Mouse (Mus musculus): ENCODE measurements around the gene Iqgap3. TPM values are rescaled to one million over a fixed set of nuclear protein-coding genes. Genes with fewer than 3 reads are reported as not detected.

Iqgap3 gene
- under 1 TPM; 0.16 to 0.30 TPM for total RNA-seq (2021)
- long read RNA-seq, experiment 1, result 0 reads
- long read RNA-seq, experiment 2, result 0 reads

DNA sequence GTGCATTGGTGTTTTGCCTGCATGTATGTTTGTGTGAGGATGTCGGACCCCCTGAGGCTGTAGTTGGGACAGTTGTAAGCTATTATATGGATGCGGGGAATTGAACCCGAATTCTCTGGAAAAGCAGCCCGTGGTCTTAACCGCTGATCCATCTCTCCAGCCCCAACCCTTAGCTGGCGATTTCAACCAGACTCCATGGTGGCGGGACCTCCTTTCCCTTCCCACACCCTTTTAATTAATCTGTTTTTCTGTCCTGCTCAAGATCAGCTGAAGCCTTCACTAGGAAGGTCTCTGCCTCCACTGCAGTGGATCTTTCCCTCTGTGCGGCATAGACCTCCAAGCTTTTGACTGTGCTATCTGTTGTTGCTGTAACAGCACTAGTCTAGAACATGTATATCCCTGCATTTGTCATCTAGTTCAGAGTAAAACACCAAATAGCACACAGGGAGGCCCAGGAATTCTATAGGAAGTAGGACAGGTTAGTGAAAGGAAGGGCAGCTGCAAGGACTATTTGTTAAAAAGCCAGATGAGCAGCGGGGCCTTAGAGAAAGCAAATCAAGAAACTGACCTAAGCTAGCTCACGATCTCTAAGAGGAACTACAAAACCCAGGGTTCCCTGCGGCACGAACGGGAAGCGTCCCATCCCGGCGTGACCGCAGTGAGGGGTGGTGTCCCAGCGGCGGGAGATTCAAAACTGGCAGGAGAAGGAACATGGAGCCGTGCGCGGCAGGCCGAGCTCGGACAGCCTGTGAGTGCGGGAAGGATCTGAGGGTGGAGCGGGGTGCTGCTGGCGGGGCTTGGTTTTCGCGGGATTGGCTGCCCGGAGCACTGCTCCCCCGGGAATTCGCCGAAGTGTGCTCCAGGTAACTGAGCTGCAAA is at the start of gene Iqgap3:
Iqgap3 (plus strand) TSS at position 627 of the 879 bp plus-strand sequence.
- peak; percentile 90 to 91 for DNase-seq (ENCODE audit: low spot score in 2 of 2)

DNA sequence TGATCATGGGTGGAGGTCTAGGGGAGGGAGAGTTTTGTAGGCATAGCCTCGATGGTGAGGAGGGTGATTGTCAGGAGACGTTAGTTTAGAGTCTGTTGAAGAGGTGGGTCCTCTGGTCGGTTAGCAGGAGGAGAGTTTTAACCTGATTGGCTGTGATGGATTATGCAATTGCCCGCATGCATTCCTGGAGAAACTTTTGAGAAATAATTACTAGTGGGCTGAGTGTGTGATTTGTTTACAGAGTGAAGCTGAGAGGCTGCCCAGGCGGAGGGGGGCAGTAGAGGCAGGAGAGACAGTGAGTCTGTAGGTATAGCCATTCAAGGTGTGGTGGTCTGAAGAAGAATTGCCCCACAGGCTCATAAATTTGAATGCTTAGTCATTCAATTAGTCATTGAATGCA is 48.3 kb upstream of the Iqgap3 start:
- DNase-seq (ENCODE audit: low spot score in 2 of 2), result no peak

GRCm38 (mm10) chr3:88035561-88036293 is 46.0 kb upstream of the Iqgap3 start:
- DNase-seq (ENCODE audit: low spot score in 2 of 2), result no peak

GRCm38 (mm10) chr3:88042661-88043421 is 38.9 kb upstream of the Iqgap3 start, which contains the start of gene Gpatch4:
Gpatch4 (plus strand) TSS chr3:88043108.
- DNase-seq (ENCODE audit: low spot score in 2 of 2), result peak; percentile 87 to 88

DNA sequence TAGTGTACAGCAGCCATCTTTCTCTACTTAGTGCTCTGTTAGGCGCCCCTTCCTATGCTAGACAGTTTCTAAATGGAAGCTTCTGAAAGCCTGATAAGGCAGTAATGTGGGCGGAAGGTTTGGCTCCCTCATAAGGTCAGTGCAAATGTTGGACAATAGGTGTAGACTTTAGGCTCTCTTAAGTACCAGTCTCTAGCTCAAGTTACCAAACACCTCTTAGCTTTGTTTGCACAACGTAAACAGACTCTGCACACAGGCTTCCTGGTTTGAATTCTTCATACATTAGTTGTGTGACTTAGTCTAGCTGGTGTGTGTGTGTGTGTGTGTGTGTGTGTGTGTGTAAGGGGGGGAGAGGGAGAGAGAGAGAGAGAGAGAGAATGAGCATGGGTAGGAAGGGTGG is 32.2 kb upstream of the Iqgap3 start:
- no peak for DNase-seq (ENCODE audit: low spot score in 2 of 2)

DNA sequence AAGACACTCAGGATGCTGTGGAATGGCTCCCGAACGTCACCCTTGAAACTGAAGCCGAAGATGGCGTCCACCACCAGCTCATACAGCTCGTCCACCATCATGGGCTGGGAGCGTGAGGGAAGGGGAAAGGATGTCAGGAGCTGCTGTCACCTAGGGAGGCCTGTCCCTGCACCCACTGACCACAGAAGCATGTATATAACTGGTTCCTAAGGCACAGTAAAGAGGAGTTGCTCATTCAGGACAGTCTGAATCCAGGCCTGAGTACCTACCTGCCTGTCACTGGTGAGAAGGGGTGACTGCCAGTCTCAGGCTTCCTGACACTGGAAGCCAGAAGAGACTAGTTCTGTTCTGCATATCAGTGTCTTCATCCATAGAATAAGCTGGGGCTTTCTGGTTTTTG is 24.7 kb upstream of the Iqgap3 start:
- DNase-seq (ENCODE audit: low spot score in 2 of 2), result no peak

GRCm38 (mm10) chr3:88057902-88058696 is 23.7 kb upstream of the Iqgap3 start, which contains the start of gene Naxe:
Naxe (minus strand) TSS chr3:88058495.
- DNase-seq (ENCODE audit: low spot score in 2 of 2), result peak; percentile 80 to 83

- DNase-seq (ENCODE audit: low spot score in 2 of 2), result no peak
Measured at GRCm38 (mm10) chr3:88068386-88068785, 13.4 kb upstream of the Iqgap3 start.

- peak; percentile 86 to 92 for DNase-seq (ENCODE audit: low spot score in 2 of 2)
Measured at GRCm38 (mm10) chr3:88071783-88072182, 10.0 kb upstream of the Iqgap3 start.

- no peak for DNase-seq (ENCODE audit: low spot score in 2 of 2)
Measured at GRCm38 (mm10) chr3:88073631-88074030, 8.1 kb upstream of the Iqgap3 start.

- DNase-seq (ENCODE audit: low spot score in 2 of 2), result no peak
Measured at GRCm38 (mm10) chr3:88074351-88074750, 7.4 kb upstream of the Iqgap3 start.

DNA sequence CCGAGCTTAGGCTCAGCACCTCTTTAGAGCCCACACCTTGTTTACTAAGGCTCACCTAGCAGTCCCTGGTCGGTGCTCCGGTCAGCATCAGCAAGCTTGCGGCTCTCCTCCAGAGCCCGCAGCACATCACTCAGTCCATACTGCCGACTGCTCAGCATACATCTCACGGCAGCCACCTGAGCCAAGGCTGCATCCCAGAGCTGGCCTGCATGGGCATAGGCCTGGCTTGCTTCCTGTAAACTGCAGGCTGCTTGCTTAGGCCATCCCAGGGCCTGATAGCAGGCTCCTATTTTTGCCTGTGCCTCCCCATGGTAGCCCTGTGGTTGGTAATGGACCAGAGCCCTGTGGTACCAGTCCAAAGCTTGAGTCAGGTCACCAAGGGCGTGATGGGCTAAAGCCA is 7.0 kb upstream of the Iqgap3 start:
- DNase-seq (ENCODE audit: low spot score in 2 of 2), result no peak

DNA sequence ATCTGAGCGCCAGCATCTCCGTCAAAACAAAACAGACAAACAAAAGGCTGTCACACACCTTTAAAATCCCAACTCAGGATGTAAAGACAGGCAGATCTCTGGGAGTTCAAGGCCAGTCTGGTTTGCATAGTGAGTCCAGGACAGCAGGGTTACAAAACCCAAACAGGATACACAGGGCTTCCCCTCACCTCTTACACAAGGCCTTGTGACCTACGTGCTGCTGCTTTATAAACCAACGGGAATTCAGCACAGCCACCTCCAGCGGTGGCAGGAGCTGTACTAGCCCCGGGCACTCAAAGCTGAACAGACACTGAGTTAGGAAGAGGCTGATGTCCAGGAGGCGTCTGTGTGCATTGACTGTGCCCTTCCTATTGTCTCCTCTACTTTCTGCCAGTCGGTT is 4.3 kb upstream of the Iqgap3 start:
- no peak for DNase-seq (ENCODE audit: low spot score in 2 of 2)

DNA sequence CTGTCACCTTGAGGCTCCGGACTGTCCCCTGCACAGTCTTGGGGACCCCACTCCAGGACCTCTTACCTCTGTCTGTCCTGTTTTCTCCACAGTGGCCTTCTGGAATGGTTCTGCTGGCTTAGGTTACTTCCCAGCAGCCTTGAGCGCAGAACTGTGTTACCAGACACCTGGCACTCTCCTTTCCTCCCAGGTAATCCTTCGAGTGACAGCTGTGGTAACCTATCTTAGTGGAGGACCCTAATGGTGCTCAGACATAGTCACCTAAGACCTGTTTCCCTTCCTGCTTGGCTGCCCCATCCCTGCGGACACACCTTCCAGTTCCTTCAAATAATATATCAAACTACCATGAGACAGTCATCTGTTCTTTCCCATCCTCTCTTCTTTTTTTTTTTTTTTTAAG is 3.6 kb upstream of the Iqgap3 start, which contains the start of gene Ttc24:
Ttc24 (minus strand) TSS at position 101 of the 400 bp plus-strand sequence.
- DNase-seq (ENCODE audit: low spot score in 2 of 2), result no peak

DNA sequence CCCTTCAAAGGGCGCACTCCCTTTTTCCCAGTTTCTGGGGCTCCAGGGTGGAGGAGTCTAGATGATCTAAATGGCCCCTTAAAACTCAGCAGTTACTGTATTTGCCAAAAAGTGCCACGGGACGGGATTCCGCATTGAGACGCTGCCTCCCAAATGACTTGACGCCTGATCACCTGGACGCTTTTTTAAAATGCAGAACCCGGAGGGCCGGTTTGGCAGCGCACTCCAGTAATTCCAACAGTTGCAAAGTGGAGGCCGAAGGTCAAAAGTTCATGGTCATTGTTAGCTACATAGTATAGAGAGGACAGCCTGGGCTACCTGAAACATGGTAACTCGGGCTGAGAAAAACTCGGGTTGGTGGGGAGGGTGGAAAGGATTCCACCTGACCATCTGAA is 450 bp downstream of the Iqgap3 start:
- DNase-seq (ENCODE audit: low spot score in 2 of 2), result no peak

- DNase-seq (ENCODE audit: low spot score in 2 of 2), result no peak
Measured at GRCm38 (mm10) chr3:88082663-88083062, 892 bp downstream of the Iqgap3 start.

- no peak for DNase-seq (ENCODE audit: low spot score in 2 of 2)
Measured at GRCm38 (mm10) chr3:88084001-88084400, 2.2 kb downstream of the Iqgap3 start.

DNA sequence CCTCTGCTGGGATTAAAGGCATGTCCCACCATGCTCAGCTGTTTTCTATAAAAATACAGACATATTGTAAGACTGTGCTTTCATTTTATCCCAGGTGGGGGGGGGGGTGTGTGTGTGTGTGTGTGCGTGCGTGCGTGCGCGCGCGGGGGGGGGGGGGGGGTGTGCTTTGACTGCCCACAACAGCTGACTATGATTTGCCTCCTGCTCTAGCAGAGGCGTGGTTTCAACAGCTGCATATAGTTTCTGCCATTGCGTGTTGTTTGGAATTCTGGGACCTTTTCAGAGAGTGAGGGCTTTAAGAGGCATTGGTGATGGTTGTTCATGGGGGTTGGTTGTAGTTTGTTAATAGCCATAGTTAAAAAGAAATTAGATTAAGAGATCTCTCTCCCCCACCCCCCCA is 3.7 kb downstream of the Iqgap3 start:
- DNase-seq (ENCODE audit: low spot score in 2 of 2), result no peak

DNA sequence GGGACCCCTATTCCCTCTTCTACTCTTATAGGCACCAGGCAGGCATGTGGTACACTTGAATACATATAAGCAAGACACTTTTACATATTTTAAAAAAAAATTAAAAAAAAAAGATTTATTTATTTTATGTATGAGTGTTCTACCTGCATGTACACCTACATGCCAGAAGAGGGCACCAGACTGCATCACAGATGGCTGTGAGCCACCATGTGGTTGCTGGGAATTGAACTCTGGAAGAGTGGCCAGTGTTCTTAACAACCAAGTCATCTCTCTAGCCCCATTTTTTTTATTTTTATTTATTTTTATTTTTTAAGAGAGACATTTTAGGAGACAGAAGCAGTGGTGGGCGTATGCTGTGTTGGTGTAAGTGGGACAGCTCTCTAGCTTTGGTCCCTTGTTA is 5.9 kb downstream of the Iqgap3 start:
- no peak for DNase-seq (ENCODE audit: low spot score in 2 of 2)

DNA sequence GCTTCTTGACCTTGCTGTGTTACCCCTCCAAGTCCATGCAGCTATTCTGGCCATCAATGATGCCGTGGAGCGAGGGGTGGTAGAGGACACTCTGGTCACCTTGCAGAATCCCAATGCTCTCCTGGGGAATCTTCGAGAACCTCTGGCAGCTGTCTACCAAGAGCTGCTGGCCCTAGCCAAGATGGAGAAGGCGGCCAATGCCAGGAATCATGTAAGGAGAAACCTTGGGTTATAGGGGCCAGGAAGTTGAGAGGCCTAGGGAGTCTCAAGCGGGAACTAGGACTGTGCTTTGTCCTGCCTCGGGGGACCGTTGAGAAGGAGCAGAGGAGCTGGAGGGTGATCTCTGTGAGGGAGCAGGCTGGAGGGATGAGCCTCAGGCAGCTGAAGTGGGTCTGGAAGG is 8.3 kb downstream of the Iqgap3 start:
- DNase-seq (ENCODE audit: low spot score in 2 of 2), result no peak

Measured in left cerebral cortex, adult 18-20 months (tissue).